Mouse (Mus musculus) A20 (cell line): ENCODE results near the gene Supt6.

Experiments
- DNase-seq: peaks from one replicate; pipeline ENCODE4 v3.0.0-alpha.2; 2011; ENCODE audit warnings: low read depth, low spot score

Gene Supt6

GRCm38 (mm10) chr11:78182961-78183844 lies 62.6 kb downstream of the Supt6 start, which contains the start of gene Rpl23a:
Gene Rpl23a, minus strand, starts transcription at chr11:78183584.
- DNase-seq: peak; percentile 91

GRCm38 (mm10) chr11:78182450-78182849 lies 63.3 kb downstream of the Supt6 start:
- DNase-seq: peak; percentile 30

- no peak for DNase-seq
These were observed 63.9 kb downstream of the Supt6 start for GRCm38 (mm10) chr11:78181830-78182357.

- peak; percentile 52 for DNase-seq
These were observed 65.6 kb downstream of the Supt6 start for GRCm38 (mm10) chr11:78180081-78180761.

GRCm38 (mm10) chr11:78179438-78179999 lies 66.3 kb downstream of the Supt6 start:
- DNase-seq: peak; percentile 58

- DNase-seq: peak; percentile 89
These were observed 66.8 kb downstream of the Supt6 start for GRCm38 (mm10) chr11:78178859-78179437.

- peak; percentile 96 for DNase-seq
These were observed 67.6 kb downstream of the Supt6 start for GRCm38 (mm10) chr11:78177903-78178858.

- DNase-seq: peak; percentile 84
These were observed 68.3 kb downstream of the Supt6 start for GRCm38 (mm10) chr11:78177437-78177836.

GRCm38 (mm10) chr11:78176905-78177331 lies 68.9 kb downstream of the Supt6 start:
- DNase-seq: peak; percentile 75

GRCm38 (mm10) chr11:78176402-78176862 lies 69.4 kb downstream of the Supt6 start, which contains the start of the genes Nek8 and Tlcd1:
Gene Nek8, minus strand, starts transcription at chr11:78176675.
Gene Tlcd1, plus strand, starts transcription at chr11:78176711.
- DNase-seq: peak; percentile 98

- no peak for DNase-seq
These were observed 69.9 kb downstream of the Supt6 start for GRCm38 (mm10) chr11:78175771-78176401.

GRCm38 (mm10) chr11:78174506-78174905 lies 71.3 kb downstream of the Supt6 start:
- DNase-seq: no peak

GRCm38 (mm10) chr11:78172748-78173383 lies 72.9 kb downstream of the Supt6 start:
- no peak for DNase-seq

- peak; percentile 49 for DNase-seq
These were observed 73.6 kb downstream of the Supt6 start for GRCm38 (mm10) chr11:78172034-78172747.

GRCm38 (mm10) chr11:78171328-78171727 lies 74.5 kb downstream of the Supt6 start:
- peak; percentile 59 for DNase-seq

GRCm38 (mm10) chr11:78170306-78170705 lies 75.5 kb downstream of the Supt6 start:
- no peak for DNase-seq

- peak; percentile 91 for DNase-seq
These were observed 77.0 kb downstream of the Supt6 start for GRCm38 (mm10) chr11:78168541-78169468.
